Comparison of ENCODE assay signal across 9 mouse cellular contexts in the genomic region with DNA sequence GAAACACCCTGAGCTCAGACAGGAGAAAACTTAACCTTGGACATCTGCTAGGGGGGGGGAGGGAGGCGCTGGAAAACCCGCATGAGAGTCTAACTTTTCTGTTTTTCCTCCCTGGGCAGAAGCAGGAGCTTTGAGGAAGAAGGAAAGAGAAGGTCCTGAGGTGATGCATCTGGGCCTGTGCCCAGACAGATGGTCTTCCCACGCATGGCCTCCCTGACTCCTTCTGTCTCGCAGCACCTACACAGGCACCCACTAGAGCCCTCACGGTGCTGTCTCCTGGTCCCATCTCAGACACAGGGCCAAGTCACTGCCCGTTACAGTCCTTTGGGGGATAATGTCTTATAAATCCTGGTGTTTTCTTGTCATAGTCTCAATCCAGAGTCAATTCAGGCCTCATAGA. TPM values are rescaled to one million over a fixed set of nuclear protein-coding genes. Genes with fewer than 3 reads are reported as not detected.
A peak's percentile ranks its signal among the peaks of the same experiment; 100 is the strongest.
DNase-seq lines count a peak whose midpoint lies in the region; ATAC-seq and TF ChIP-seq lines count a peak whose summit lies in the region.
"Had no signal": no experiment of that assay in that cellular context is flagged by ENCODE, and none has a peak within 500 bp of the region (broad histone marks: within the 10 kb centered on the region; RNA-seq: fewer than 3 reads in every experiment).

No protein-coding gene starts in this region.

- H3K4me1 ChIP-seq in kidney, postnatal 0 days (replicated peaks; ENCODE audit: insufficient read depth, low read length) = peaks cover 48% of the 10 kb centered on the region
- H3K4me1 ChIP-seq in hindbrain, embryonic 14.5 days (replicated peaks; ENCODE audit: control insufficient read depth, insufficient read depth, low read length) = peaks cover 79% of the 10 kb centered on the region
- H3K4me1 ChIP-seq in neural tube, embryonic 13.5 days (replicated peaks) = peaks cover 96% of the 10 kb centered on the region

- H3K27me3 ChIP-seq in kidney, postnatal 0 days (ENCODE audit: insufficient read depth, low read length) = no peaks in the 10 kb centered on the region
- H3K27me3 ChIP-seq in hindbrain, embryonic 14.5 days (ENCODE audit: control insufficient read depth, insufficient read depth, low read length) = no peaks in the 10 kb centered on the region
- H3K27me3 ChIP-seq in neural tube, embryonic 13.5 days = no peaks in the 10 kb centered on the region
- H3K27me3 ChIP-seq: Patski had no signal

- H3K27ac ChIP-seq in kidney, postnatal 0 days = peak overlapping the region; percentile 60
- H3K27ac ChIP-seq in hindbrain, embryonic 14.5 days = peak overlapping the region; percentile 83
- H3K27ac ChIP-seq in neural tube, embryonic 13.5 days (replicated peaks) = peak overlapping the region; percentile 93

- no peak overlapping the region for H3K4me3 ChIP-seq in kidney, postnatal 0 days (replicated peaks; ENCODE audit: low read depth, low read length)
- no peak overlapping the region for H3K4me3 ChIP-seq in hindbrain, embryonic 14.5 days (replicated peaks; ENCODE audit: low read length)
- H3K4me3 ChIP-seq in neural tube, embryonic 13.5 days = no peak overlapping the region

- DNase-seq in adrenal gland, adult (ENCODE audit: inconsistent age in 2 of 2, low spot score in 1 of 2) = peak; percentile 24 to 40
- no peak for DNase-seq in adrenal gland, postnatal 14 days
- no peak for DNase-seq in kidney, postnatal 0 days (ENCODE audit: low spot score)
- no peak for DNase-seq in kidney, postnatal 4 days
- no peak for DNase-seq in hindbrain, embryonic 14.5 days (ENCODE audit: low spot score)
- no peak for DNase-seq in layer of hippocampus, postnatal 14 days (ENCODE audit: low spot score in 2 of 2)
- no peak for DNase-seq in urinary bladder, postnatal 4 days (ENCODE audit: low spot score in 2 of 2)

- no peak overlapping the region for H3K9ac ChIP-seq in kidney, postnatal 0 days (ENCODE audit: low read depth, low read length)
- H3K9ac ChIP-seq in hindbrain, embryonic 14.5 days = no peak overlapping the region
- H3K9ac ChIP-seq in neural tube, embryonic 13.5 days = no peak overlapping the region

- H3K36me3 ChIP-seq in kidney, postnatal 0 days (ENCODE audit: insufficient read depth, low read length) = 0 out of 2 replicates have a peak, but pooled peaks cover under 1% of the 10 kb centered on the region
- no peaks in the 10 kb centered on the region for H3K36me3 ChIP-seq in hindbrain, embryonic 14.5 days (replicated peaks; ENCODE audit: control insufficient read depth, insufficient read depth)
- H3K36me3 ChIP-seq in neural tube, embryonic 13.5 days = no peaks in the 10 kb centered on the region

- no peaks in the 10 kb centered on the region for H3K9me3 ChIP-seq in kidney, postnatal 0 days (replicated peaks; ENCODE audit: low read length)
- H3K9me3 ChIP-seq in hindbrain, embryonic 14.5 days (ENCODE audit: control insufficient read depth, low read length) = no peaks in the 10 kb centered on the region
- H3K9me3 ChIP-seq in neural tube, embryonic 13.5 days = no peaks in the 10 kb centered on the region

- no peak overlapping the region for H3K4me2 ChIP-seq in kidney, postnatal 0 days (ENCODE audit: low read length)
- no peak overlapping the region for H3K4me2 ChIP-seq in hindbrain, embryonic 14.5 days (replicated peaks)
- H3K4me2 ChIP-seq in neural tube, embryonic 13.5 days = no peak overlapping the region

- TF ChIP-seq CTCF in kidney, postnatal 0 days (IDR thresholded peaks at IDR 0.05; ENCODE audit: low read depth) = no peak

- ATAC-seq in kidney, postnatal 0 days (replicated peaks; ENCODE audit: low FRiP score, low read depth) = no peak
- ATAC-seq in hindbrain, embryonic 14.5 days (ENCODE audit: low FRiP score) = no peak
- no peak for ATAC-seq in neural tube, embryonic 13.5 days (ENCODE audit: low read depth)
- ATAC-seq: Patski had no signal

- WGBS in kidney, postnatal 0 days = 41% methylated on average over 6 of the region's 6 CpGs
- 68% methylated on average over 6 of the region's 6 CpGs for WGBS in hindbrain, embryonic 14.5 days
- 54% methylated on average over 6 of the region's 6 CpGs for whole genome bisulfite sequencing in neural tube, embryonic 13.5 days

RNA-seq across cellular contexts. Expression of gene BC034090, which starts 11.5 kb away (rescaled TPM):
- total RNA-seq in adrenal gland, postnatal 14 days (2021) = 26.9 and 32.3 TPM in 2 replicates
- 9.9 and 10.2 TPM in 2 replicates for polyA plus RNA-seq in kidney, postnatal 0 days (2015; fragmentation: Nextera tagmentation; extraction: Ambion mirVana)
- polyA plus RNA-seq in hindbrain, embryonic 14.5 days (2014; fragmentation: Nextera tagmentation; extraction: Ambion mirVana) = 4.0 and 4.1 TPM in 2 replicates
- polyA plus RNA-seq in neural tube, embryonic 13.5 days (2015; fragmentation: Nextera tagmentation; extraction: Ambion mirVana) = 3.5 and 6.4 TPM in 2 replicates
- total RNA-seq in layer of hippocampus, postnatal 14 days (2021) = 1 to 10 TPM; 6.7 to 8.3 TPM

Comparison
In these comparisons a context has a peak if more than half of its experiments do, and no peak if none do; other contexts are left out.
1. DNase-seq: peak in adrenal gland, adult (2 of 2); none in adrenal gland, postnatal 14 days (single experiment), kidney, postnatal 0 days (single experiment), kidney, postnatal 4 days (0 of 2), hindbrain, embryonic 14.5 days (single experiment), layer of hippocampus, postnatal 14 days (0 of 2) and urinary bladder, postnatal 4 days (0 of 2).
2. Peak in every context shown above with its lines, with median percentiles within 50 percentile points of each other: H3K27ac ChIP-seq.